28 mouse cellular contexts compared by ENCODE assay signal in genomic region chr5:139140589-139140988, GRCm38 (mm10). TPM values are rescaled to one million over a fixed set of nuclear protein-coding genes. Genes with fewer than 3 reads are reported as not detected.
DNase-seq lines count a peak whose midpoint lies in the region; ATAC-seq and TF ChIP-seq lines count a peak whose summit lies in the region.
"Had no signal": no experiment of that assay in that cellular context is flagged by ENCODE, and none has a peak within 500 bp of the region (broad histone marks: within the 10 kb centered on the region; RNA-seq: fewer than 3 reads in every experiment).

No protein-coding gene starts in this region.

- no peaks in the 10 kb centered on the region for H3K4me1 ChIP-seq in embryonic facial prominence, embryonic 11.5 days (ENCODE audit: control insufficient read depth, insufficient read depth, low read length)
- 0 out of 2 replicates have a peak, but pooled peaks cover 4% of the 10 kb centered on the region for H3K4me1 ChIP-seq in embryonic facial prominence, embryonic 10.5 days
- peaks cover 18% of the 10 kb centered on the region for H3K4me1 ChIP-seq in megakaryocyte, embryonic 14.5 days
- H3K4me1 ChIP-seq: forebrain, embryonic 12.5 days; limb, embryonic 12.5 days; liver, embryonic 15.5 days; midbrain, embryonic 13.5 days; neural tube, embryonic 15.5 days had no signal

- H3ac ChIP-seq in C2C12 (ENCODE audit: control insufficient read depth, insufficient read length, low read depth) (no peak overlapping the region), myocyte (ENCODE audit: control insufficient read depth, insufficient read length) (no peak overlapping the region)

- no peaks in the 10 kb centered on the region for H3K36me3 ChIP-seq in embryonic facial prominence, embryonic 11.5 days (replicated peaks; ENCODE audit: control insufficient read depth, insufficient read depth, low read depth, low read length)
- 0 out of 2 replicates have a peak, but pooled peaks cover 3% of the 10 kb centered on the region for H3K36me3 ChIP-seq in embryonic facial prominence, embryonic 10.5 days (replicated peaks)
- peaks cover 19% of the 10 kb centered on the region for H3K36me3 ChIP-seq in megakaryocyte, embryonic 14.5 days (replicated peaks; ENCODE audit: low read length)
- H3K36me3 ChIP-seq in C2C12 (ENCODE audit: control insufficient read depth, insufficient read depth) (no peaks in the 10 kb centered on the region), myocyte (ENCODE audit: control insufficient read depth, insufficient read depth) (no peaks in the 10 kb centered on the region)
- H3K36me3 ChIP-seq: forebrain, embryonic 12.5 days; heart, embryonic 15.5 days; limb, embryonic 12.5 days; liver, embryonic 15.5 days; midbrain, embryonic 13.5 days; neural tube, embryonic 15.5 days had no signal

- TF ChIP-seq POLR2A in myocyte (IDR thresholded peaks at IDR 0.05; ENCODE audit: insufficient read length, low read depth), result no peak

- 0 out of 2 replicates have a peak, but pooled peaks have one; percentile 29 for ATAC-seq in embryonic facial prominence, embryonic 11.5 days (replicated peaks; ENCODE audit: insufficient number of reproducible peaks, low FRiP score, low TSS enrichment, low read depth)
- no peak for ATAC-seq in megakaryocyte, adult 5-6 weeks (ENCODE audit: poor library complexity, severe bottlenecking)
- ATAC-seq: activated CD4-positive, CD25-positive, alpha-beta regulatory T cell, adult 4 months; forebrain, postnatal 0 days; hindbrain, embryonic 16.5 days; midbrain, embryonic 13.5 days had no signal

- H3K79me2 ChIP-seq in C2C12 (ENCODE audit: control insufficient read depth, insufficient read depth) (no peaks in the 10 kb centered on the region), myocyte (ENCODE audit: control insufficient read depth, insufficient read depth) (no peaks in the 10 kb centered on the region)

- no peak overlapping the region for H3K9ac ChIP-seq in embryonic facial prominence, embryonic 11.5 days (replicated peaks; ENCODE audit: low read length)
- H3K9ac ChIP-seq: forebrain, embryonic 12.5 days; forebrain, postnatal 0 days; heart, embryonic 15.5 days; limb, embryonic 12.5 days; liver, embryonic 15.5 days; lung, embryonic 14.5 days; midbrain, embryonic 13.5 days; neural tube, embryonic 15.5 days had no signal

- DNase-seq in embryonic facial prominence, embryonic 11.5 days (ENCODE audit: low spot score), result no peak
- DNase-seq in embryonic facial prominence, embryonic 10.5 days (ENCODE audit: low spot score), result no peak
- no peak for DNase-seq in embryo, embryonic 10 days (ENCODE audit: low spot score)
- DNase-seq: adrenal gland, adult 2 months; embryo, embryonic 11 days; gastrocnemius, postnatal 14 days; kidney, adult 8-10 months; layer of hippocampus, adult 9-11 months; retina, postnatal 1 day; spleen, adult 18-20 months; thymus, adult 18-20 months; thymus, postnatal 25 days had no signal

- no peaks in the 10 kb centered on the region for H3K9me3 ChIP-seq in embryonic facial prominence, embryonic 11.5 days (replicated peaks; ENCODE audit: control insufficient read depth, low read length)
- H3K9me3 ChIP-seq in embryonic facial prominence, embryonic 10.5 days, result no peaks in the 10 kb centered on the region
- peaks cover 25% of the 10 kb centered on the region for H3K9me3 ChIP-seq in megakaryocyte, embryonic 14.5 days
- H3K9me3 ChIP-seq: forebrain, embryonic 12.5 days; heart, embryonic 15.5 days; limb, embryonic 12.5 days; liver, embryonic 15.5 days; midbrain, embryonic 13.5 days; neural tube, embryonic 15.5 days had no signal

- no peaks in the 10 kb centered on the region for H3K27me3 ChIP-seq in embryonic facial prominence, embryonic 11.5 days (ENCODE audit: control insufficient read depth, insufficient read depth, low read length)
- no peaks in the 10 kb centered on the region for H3K27me3 ChIP-seq in embryonic facial prominence, embryonic 10.5 days (replicated peaks; ENCODE audit: low read depth, poor library complexity, severe bottlenecking)
- H3K27me3 ChIP-seq in megakaryocyte, embryonic 14.5 days (replicated peaks), result peaks cover 12% of the 10 kb centered on the region
- H3K27me3 ChIP-seq in C2C12 (ENCODE audit: control insufficient read depth, insufficient read depth, insufficient read length) (no peaks in the 10 kb centered on the region), myocyte (ENCODE audit: control insufficient read depth, insufficient read depth, insufficient read length) (no peaks in the 10 kb centered on the region)
- H3K27me3 ChIP-seq: forebrain, embryonic 12.5 days; limb, embryonic 12.5 days; liver, embryonic 15.5 days; midbrain, embryonic 13.5 days; neural tube, embryonic 15.5 days had no signal

- no peak for TF ChIP-seq CTCF in C2C12 (IDR thresholded peaks at IDR 0.05; ENCODE audit: control insufficient read depth, insufficient read depth, insufficient read length)

- H3K79me3 ChIP-seq in C2C12 (ENCODE audit: low read depth), result no peaks in the 10 kb centered on the region

- no peak overlapping the region for H3K27ac ChIP-seq in embryonic facial prominence, embryonic 11.5 days (replicated peaks; ENCODE audit: low read depth, low read length)
- no peak overlapping the region for H3K27ac ChIP-seq in embryonic facial prominence, embryonic 10.5 days (replicated peaks)
- H3K27ac ChIP-seq: forebrain, embryonic 12.5 days; limb, embryonic 12.5 days; liver, embryonic 15.5 days; midbrain, embryonic 13.5 days; neural tube, embryonic 15.5 days; stomach, postnatal 0 days had no signal

- 89% methylated on average over 9 of the region's 9 CpGs for WGBS in embryonic facial prominence, embryonic 11.5 days
- 85% methylated on average over 9 of the region's 9 CpGs for WGBS in embryonic facial prominence, embryonic 10.5 days

- H3K4me3 ChIP-seq in embryonic facial prominence, embryonic 11.5 days (ENCODE audit: low read depth, low read length), result no peak overlapping the region
- H3K4me3 ChIP-seq in embryonic facial prominence, embryonic 10.5 days, result no peak overlapping the region
- peak overlapping the region; percentile 15 for H3K4me3 ChIP-seq in megakaryocyte, embryonic 14.5 days (replicated peaks)
- H3K4me3 ChIP-seq in C2C12 (ENCODE audit: insufficient read depth, poor library complexity, severe bottlenecking), result no peak overlapping the region
- no peak overlapping the region for H3K4me3 ChIP-seq in myocyte
- H3K4me3 ChIP-seq: forebrain, embryonic 12.5 days; heart, embryonic 10.5 days; heart, embryonic 15.5 days; limb, embryonic 12.5 days; liver, embryonic 15.5 days; midbrain, embryonic 13.5 days; neural tube, embryonic 15.5 days had no signal

- H3K4me2 ChIP-seq in embryonic facial prominence, embryonic 11.5 days (ENCODE audit: low read depth, low read length), result no peak overlapping the region
- H3K4me2 ChIP-seq in myocyte (ENCODE audit: low read depth), result peak overlapping the region; percentile 14
- H3K4me2 ChIP-seq: forebrain, embryonic 12.5 days; limb, embryonic 12.5 days; liver, embryonic 15.5 days; lung, embryonic 14.5 days; midbrain, embryonic 13.5 days; neural tube, embryonic 15.5 days had no signal

TF ChIP-seq in C2C12, 6 proteins besides CTCF, POLR2A, EP300 and RAD21:
- peak; percentile 45 for TF ChIP-seq MAX (IDR thresholded peaks at IDR 0.05)
- TF ChIP-seq MYOD1 (IDR thresholded peaks at IDR 0.05; ENCODE audit: control insufficient read depth, insufficient read length, low read depth), result no peak
- no peak for TF ChIP-seq MYOG (IDR thresholded peaks at IDR 0.05; ENCODE audit: control insufficient read depth, extremely low read depth, insufficient read length)
- peak; percentile 26 for TF ChIP-seq FOSL1 (IDR thresholded peaks at IDR 0.05; ENCODE audit: insufficient read depth, low read length, poor library complexity, severe bottlenecking)
- no peak for TF ChIP-seq CEBPB (IDR thresholded peaks at IDR 0.05; ENCODE audit: low read depth)
- TF ChIP-seq USF1 (IDR thresholded peaks at IDR 0.05; ENCODE audit: low read depth), result peak; percentile 98

TF ChIP-seq in myocyte, 11 proteins besides CTCF, POLR2A, EP300 and RAD21:
- TF ChIP-seq USF1 (IDR thresholded peaks at IDR 0.05; ENCODE audit: low read depth), result peak; percentile 94
- TF ChIP-seq MYOD1 (IDR thresholded peaks at IDR 0.05; ENCODE audit: control insufficient read depth in 1 of 3, insufficient read length in 2 of 3, low read depth in 2 of 3), result peak in 1 of 3 experiments; percentile 11
- TF ChIP-seq MYOG (IDR thresholded peaks at IDR 0.05; ENCODE audit: control insufficient read depth in 1 of 3, insufficient read depth in 1 of 3, insufficient read length in 2 of 3, low read depth in 2 of 3), result no peak

RNA-seq across cellular contexts. Expression of gene Prkar1b, which starts 9.2 kb away (rescaled TPM):
- 8.7 and 11.7 TPM in 2 replicates for polyA plus RNA-seq in embryonic facial prominence, embryonic 11.5 days (2014; fragmentation: Nextera tagmentation; extraction: Ambion mirVana)
- polyA plus RNA-seq in embryonic facial prominence, embryonic 10.5 days (2016; fragmentation: Nextera tagmentation; extraction: Ambion mirVana), result 7.3 and 9.0 TPM in 2 replicates
- 1.4 TPM in 1 of 2 replicates, not detected in the other for polyA plus RNA-seq in megakaryocyte, embryonic 14.5 days (2012; ENCODE audit: insufficient read depth, low replicate concordance)
- 0.27 and 0.60 TPM in 2 replicates for total RNA-seq in megakaryocyte, adult 5-6 weeks (2015)
- total RNA-seq in megakaryocyte, adult 5-6 weeks (2017), result 0.04 and 0.48 TPM in 2 replicates
- 1.7 TPM for polyA plus RNA-seq in C2C12 (2012; fragmentation: generic; extraction: Trizol)
- polyA plus RNA-seq in myocyte (2012; fragmentation: generic; extraction: Trizol), result 1.3 TPM

RNA-seq across cellular contexts. Expression of gene Dnaaf5, which starts 9.4 kb away (rescaled TPM):
- polyA plus RNA-seq in embryonic facial prominence, embryonic 11.5 days (2014; fragmentation: Nextera tagmentation; extraction: Ambion mirVana), result 6.8 and 7.4 TPM in 2 replicates
- 9.6 and 10.6 TPM in 2 replicates for polyA plus RNA-seq in embryonic facial prominence, embryonic 10.5 days (2016; fragmentation: Nextera tagmentation; extraction: Ambion mirVana)
- 196 and 533 TPM in 2 replicates for polyA plus RNA-seq in megakaryocyte, embryonic 14.5 days (2012; ENCODE audit: insufficient read depth, low replicate concordance)
- 5.2 and 5.6 TPM in 2 replicates for total RNA-seq in megakaryocyte, adult 5-6 weeks (2015)
- total RNA-seq in megakaryocyte, adult 5-6 weeks (2017), result 3.3 and 4.1 TPM in 2 replicates
- polyA plus RNA-seq in C2C12 (2012; fragmentation: generic; extraction: Trizol) (32.6 TPM), myocyte (2012; fragmentation: generic; extraction: Trizol) (26.3 TPM)

RNA-seq across cellular contexts. Expression of gene Sun1, which starts 59.8 kb away (rescaled TPM):
- polyA plus RNA-seq in embryonic facial prominence, embryonic 11.5 days (2014; fragmentation: Nextera tagmentation; extraction: Ambion mirVana), result 42.9 and 45.9 TPM in 2 replicates
- 50.5 and 50.6 TPM in 2 replicates for polyA plus RNA-seq in embryonic facial prominence, embryonic 10.5 days (2016; fragmentation: Nextera tagmentation; extraction: Ambion mirVana)
- polyA plus RNA-seq in megakaryocyte, embryonic 14.5 days (2012; ENCODE audit: insufficient read depth, low replicate concordance), result 1.5 and 3.4 TPM in 2 replicates
- total RNA-seq in megakaryocyte, adult 5-6 weeks (2015), result 40.8 and 44.1 TPM in 2 replicates
- 67.0 and 72.5 TPM in 2 replicates for total RNA-seq in megakaryocyte, adult 5-6 weeks (2017)
- polyA plus RNA-seq in C2C12 (2012; fragmentation: generic; extraction: Trizol) (39.4 TPM), myocyte (2012; fragmentation: generic; extraction: Trizol) (65.5 TPM)
